In genomic region chr12:12541076-12542070, GRCm38 (mm10) we compare ENCODE assay signal across 10 mouse cellular contexts.
DNase-seq lines count a peak whose midpoint lies in the region; ATAC-seq and TF ChIP-seq lines count a peak whose summit lies in the region.
"Had no signal": no experiment of that assay in that cellular context is flagged by ENCODE, and none has a peak within 500 bp of the region (broad histone marks: within the 10 kb centered on the region; RNA-seq: fewer than 3 reads in every experiment).

No protein-coding gene starts in this region.

- no peak for TF ChIP-seq EP300 in stomach, postnatal 0 days (optimal IDR thresholded peaks at IDR 0.05)

- H3K27me3 ChIP-seq in heart, embryonic 11.5 days (ENCODE audit: control insufficient read depth, insufficient read depth, low read length): no peaks in the 10 kb centered on the region; the same call in 1 of the 2 replicates
- H3K27me3 ChIP-seq in neural tube, embryonic 15.5 days (replicated peaks): no peaks in the 10 kb centered on the region
- H3K27me3 ChIP-seq in intestine, embryonic 15.5 days (replicated peaks): no peaks in the 10 kb centered on the region
- no peaks in the 10 kb centered on the region for H3K27me3 ChIP-seq in stomach, postnatal 0 days (ENCODE audit: control insufficient read depth, insufficient read depth, low read length)
- H3K27me3 ChIP-seq: heart, embryonic 13.5 days had no signal

- 0 out of 2 replicates have a peak overlapping the region, but pooled peaks have one; percentile 28 for H3K9ac ChIP-seq in heart, embryonic 11.5 days (ENCODE audit: low read depth, low read length)
- H3K9ac ChIP-seq in neural tube, embryonic 15.5 days (replicated peaks): no peak overlapping the region; the same call in 1 of the 2 replicates
- no peak overlapping the region for H3K9ac ChIP-seq in intestine, embryonic 15.5 days
- no peak overlapping the region for H3K9ac ChIP-seq in stomach, postnatal 0 days (ENCODE audit: low read length)
- H3K9ac ChIP-seq: heart, embryonic 13.5 days had no signal

- TF ChIP-seq CTCF in stomach, postnatal 0 days (IDR thresholded peaks at IDR 0.05; ENCODE audit: low read depth): no peak

- H3K4me2 ChIP-seq in heart, embryonic 11.5 days: no peak overlapping the region
- H3K4me2 ChIP-seq in neural tube, embryonic 15.5 days: no peak overlapping the region
- peak overlapping the region; percentile 14; the same call in 1 of the 2 replicates for H3K4me2 ChIP-seq in intestine, embryonic 15.5 days (replicated peaks)
- H3K4me2 ChIP-seq in stomach, postnatal 0 days (replicated peaks; ENCODE audit: low read depth): no peak overlapping the region
- H3K4me2 ChIP-seq: heart, embryonic 13.5 days had no signal

- no peak for DNase-seq in heart, adult 11 months
- DNase-seq in neural tube, embryonic 10.5 days (ENCODE audit: extremely low spot score, low spot score): peak; percentile 27
- DNase-seq in stomach, postnatal 0 days (ENCODE audit: low spot score): peak; percentile 62
- no peak for DNase-seq in layer of hippocampus, postnatal 36 days

- no peak overlapping the region for H3K27ac ChIP-seq in heart, embryonic 11.5 days (ENCODE audit: low read depth, low read length)
- H3K27ac ChIP-seq in neural tube, embryonic 15.5 days (replicated peaks): no peak overlapping the region
- H3K27ac ChIP-seq in intestine, embryonic 15.5 days: peak overlapping the region; percentile 44; the same call in 1 of the 2 replicates
- 0 out of 2 replicates have a peak overlapping the region, but pooled peaks have one; percentile 53 for H3K27ac ChIP-seq in stomach, postnatal 0 days (replicated peaks)
- H3K27ac ChIP-seq: heart, embryonic 13.5 days; macrophage had no signal

- H3K36me3 ChIP-seq in heart, embryonic 11.5 days (ENCODE audit: control insufficient read depth, insufficient read depth, low read length): no peaks in the 10 kb centered on the region
- no peaks in the 10 kb centered on the region for H3K36me3 ChIP-seq in neural tube, embryonic 15.5 days
- no peaks in the 10 kb centered on the region for H3K36me3 ChIP-seq in intestine, embryonic 15.5 days
- no peaks in the 10 kb centered on the region for H3K36me3 ChIP-seq in stomach, postnatal 0 days (ENCODE audit: control insufficient read depth, insufficient read depth, low read length)
- H3K36me3 ChIP-seq: heart, embryonic 13.5 days had no signal

- 60% methylated on average over 13 of the region's 13 CpGs for WGBS in heart, embryonic 11.5 days (ENCODE audit: insufficient replicate concordance)
- 43% methylated on average over 13 of the region's 13 CpGs for WGBS in neural tube, embryonic 15.5 days
- WGBS in intestine, embryonic 15.5 days: 44% methylated on average over 13 of the region's 13 CpGs
- 29% methylated on average over 13 of the region's 13 CpGs for WGBS in stomach, postnatal 0 days

- H3K4me3 ChIP-seq in heart, embryonic 11.5 days (ENCODE audit: low read depth, low read length): no peak overlapping the region
- H3K4me3 ChIP-seq in neural tube, embryonic 15.5 days (replicated peaks): no peak overlapping the region
- H3K4me3 ChIP-seq in intestine, embryonic 15.5 days (replicated peaks): no peak overlapping the region
- H3K4me3 ChIP-seq in stomach, postnatal 0 days (ENCODE audit: low read depth, low read length): no peak overlapping the region
- H3K4me3 ChIP-seq: heart, embryonic 13.5 days had no signal

- no peak for ATAC-seq in heart, embryonic 11.5 days (replicated peaks; ENCODE audit: insufficient number of reproducible peaks, low FRiP score, low TSS enrichment)
- no peak for ATAC-seq in neural tube, embryonic 15.5 days (ENCODE audit: low FRiP score)
- peak; percentile 81 for ATAC-seq in intestine, embryonic 15.5 days
- peak; percentile 89 for ATAC-seq in stomach, postnatal 0 days (ENCODE audit: low FRiP score, low TSS enrichment)
- ATAC-seq in inflammation-experienced regulatory T-cells, adult 6 months: no peak

- H3K9me3 ChIP-seq in heart, embryonic 11.5 days (replicated peaks; ENCODE audit: control insufficient read depth, low read length): no peaks in the 10 kb centered on the region
- H3K9me3 ChIP-seq in neural tube, embryonic 15.5 days (replicated peaks): no peaks in the 10 kb centered on the region
- no peaks in the 10 kb centered on the region for H3K9me3 ChIP-seq in intestine, embryonic 15.5 days
- H3K9me3 ChIP-seq in stomach, postnatal 0 days (ENCODE audit: control insufficient read depth, low read length): no peaks in the 10 kb centered on the region

- no peaks in the 10 kb centered on the region for H3K4me1 ChIP-seq in heart, embryonic 11.5 days (ENCODE audit: control insufficient read depth, insufficient read depth, low read length)
- peaks cover 5% of the 10 kb centered on the region; the same call in 1 of the 2 replicates for H3K4me1 ChIP-seq in neural tube, embryonic 15.5 days
- H3K4me1 ChIP-seq in intestine, embryonic 15.5 days (replicated peaks): 0 out of 2 replicates have a peak, but pooled peaks cover 2% of the 10 kb centered on the region
- H3K4me1 ChIP-seq in stomach, postnatal 0 days (replicated peaks; ENCODE audit: control insufficient read depth, insufficient read depth): 0 out of 2 replicates have a peak, but pooled peaks cover 5% of the 10 kb centered on the region

Comparison
In these comparisons a context has a peak if more than half of its experiments do, and no peak if none do; other contexts are left out.
1. ATAC-seq: peak in intestine, embryonic 15.5 days (single experiment) and stomach, postnatal 0 days (single experiment); none in heart, embryonic 11.5 days (single experiment), neural tube, embryonic 15.5 days (single experiment) and inflammation-experienced regulatory T-cells, adult 6 months (single experiment).
2. H3K27ac ChIP-seq: peak in intestine, embryonic 15.5 days (single experiment) and stomach, postnatal 0 days (single experiment); none in heart, embryonic 11.5 days (single experiment) and neural tube, embryonic 15.5 days (single experiment).
3. DNase-seq: peak in neural tube, embryonic 10.5 days (single experiment) and stomach, postnatal 0 days (single experiment); none in heart, adult 11 months (single experiment) and layer of hippocampus, postnatal 36 days (0 of 2).